Mouse (Mus musculus) layer of hippocampus, adult 2 months (tissue): ENCODE data around the gene Pla2g4e. TPM values are rescaled to one million over a fixed set of nuclear protein-coding genes. Genes with fewer than 3 reads are reported as not detected.

ENCODE experiments used
- DNase-seq, 2 experiments: peaks; one replicate each; pipeline ENCODE4 v3.0.0; 2022; ENCODE audit warnings: low spot score in 2 of 2
- H3K27ac ChIP-seq: fragments of 200-600 bp; 2 replicates; pipeline ENCODE4 v1.8.1; 2022
- H3K4me3 ChIP-seq: fragments of 200-600 bp; 2 replicates; pipeline ENCODE4 v1.8.1; 2022; ENCODE audit warnings: mild to moderate bottlenecking
- CTCF ChIP-seq: fragments of 200-600 bp; conservative IDR thresholded peaks from 2 replicates; pipeline ENCODE4 v1.8.1; 2022; ENCODE audit warnings: antibody characterized with exemption, mild to moderate bottlenecking, moderate library complexity
- total RNA-seq, 2 experiments: library from RNA; stranded (reverse); gene quantifications; 2 replicates each; pipeline ENCODE4 v1.2.3; 2021

Pla2g4e gene
- total RNA-seq, 2 experiments from 2014 or later = 11.9 to 12.1 TPM

DNA sequence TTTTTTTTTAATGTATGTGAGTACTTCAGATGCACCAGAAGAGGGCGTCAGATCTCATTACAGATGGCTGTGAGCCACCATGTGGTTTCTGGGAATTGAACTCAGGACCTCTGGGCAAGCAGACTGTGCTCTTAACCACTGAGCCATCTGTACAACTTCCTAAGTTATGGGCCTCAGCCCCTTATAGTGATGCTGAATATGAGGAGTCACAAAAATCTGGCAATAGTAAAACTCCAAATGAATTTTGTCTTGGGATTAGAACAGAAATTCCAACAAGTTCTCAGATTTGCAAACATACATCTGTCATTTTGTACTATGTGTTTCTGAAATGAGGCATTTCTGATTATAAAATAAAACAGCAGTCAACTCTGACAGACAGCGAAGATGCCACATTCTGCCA, 33.7 kb downstream of the Pla2g4e start:
- peak in 1 of 2 experiments; percentile 22 for DNase-seq
- H3K4me3 ChIP-seq = no peak overlapping the region

DNA sequence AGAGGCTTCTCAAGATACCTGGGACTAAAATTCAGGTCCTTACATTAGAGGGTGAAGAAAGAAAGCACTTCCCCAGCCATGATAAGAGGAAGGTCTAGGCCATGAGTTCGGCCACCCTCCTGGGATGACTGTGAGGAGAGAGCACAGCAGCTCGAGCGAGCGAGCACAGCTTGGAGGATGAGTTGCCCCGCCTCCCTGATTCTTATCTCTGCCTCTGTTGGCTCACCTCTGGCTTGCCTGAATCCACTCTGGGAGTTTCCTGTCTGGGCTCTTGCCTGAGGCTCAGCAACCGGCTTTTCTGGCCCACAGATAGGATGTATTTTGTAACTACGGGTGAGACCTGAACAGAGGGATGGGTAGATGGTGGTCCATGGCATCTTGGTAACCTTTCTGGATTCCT, 37.2 kb downstream of the Pla2g4e start:
- DNase-seq = no peak
- TF ChIP-seq CTCF = no peak
- H3K27ac ChIP-seq = no peak overlapping the region
- no peak overlapping the region for H3K4me3 ChIP-seq

More for the DNA sequence above, 33.7 kb downstream of the Pla2g4e start:
- H3K27ac ChIP-seq = no peak overlapping the region
- TF ChIP-seq CTCF = peak; percentile 44

DNA sequence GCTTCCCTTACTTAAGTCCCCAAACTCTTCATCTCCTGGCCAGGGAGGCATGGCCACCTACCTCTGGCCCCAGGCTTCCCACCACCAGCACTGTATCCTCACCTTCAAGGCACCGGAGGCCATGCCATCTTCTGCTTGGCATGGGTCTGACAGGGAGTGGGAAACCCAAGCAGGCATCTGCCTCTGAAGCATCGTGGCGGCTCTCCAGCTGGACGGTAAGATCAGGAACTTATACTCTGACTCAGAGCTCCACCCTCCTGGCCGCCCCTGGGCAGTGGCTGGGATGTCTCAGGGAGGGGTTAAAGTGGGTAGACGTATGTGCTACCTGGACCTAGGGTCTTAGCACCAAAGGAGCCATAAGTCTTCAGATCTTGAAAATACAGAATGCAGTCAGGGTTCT, 38.1 kb downstream of the Pla2g4e start:
- Histone ChIP-seq H3K4me3 (no peak overlapping the region), H3K27ac (no peak overlapping the region)
- DNase-seq = no peak
- no peak for TF ChIP-seq CTCF

DNA sequence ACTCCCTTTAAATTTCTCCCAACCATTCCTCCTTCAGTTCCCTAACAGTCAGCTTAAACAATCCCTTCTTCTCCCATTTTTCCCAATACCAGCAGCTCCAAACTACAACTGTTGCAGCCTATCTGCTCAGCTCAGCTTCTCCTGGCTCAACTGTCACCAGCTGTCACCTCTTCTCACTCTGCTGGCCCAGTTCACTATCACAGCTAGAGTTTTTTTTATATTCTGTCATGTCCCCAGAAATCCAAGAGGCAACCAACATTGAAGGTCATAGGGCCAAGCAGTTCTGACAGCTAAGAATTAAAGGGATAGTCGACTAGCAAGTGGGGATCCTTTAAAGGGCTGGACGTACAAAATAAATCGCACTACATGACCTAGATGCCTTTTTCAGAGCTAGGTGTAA, 41.4 kb downstream of the Pla2g4e start:
- no peak for TF ChIP-seq CTCF
- no peak for DNase-seq
- Histone ChIP-seq H3K4me3 (no peak overlapping the region), H3K27ac (no peak overlapping the region)

DNA sequence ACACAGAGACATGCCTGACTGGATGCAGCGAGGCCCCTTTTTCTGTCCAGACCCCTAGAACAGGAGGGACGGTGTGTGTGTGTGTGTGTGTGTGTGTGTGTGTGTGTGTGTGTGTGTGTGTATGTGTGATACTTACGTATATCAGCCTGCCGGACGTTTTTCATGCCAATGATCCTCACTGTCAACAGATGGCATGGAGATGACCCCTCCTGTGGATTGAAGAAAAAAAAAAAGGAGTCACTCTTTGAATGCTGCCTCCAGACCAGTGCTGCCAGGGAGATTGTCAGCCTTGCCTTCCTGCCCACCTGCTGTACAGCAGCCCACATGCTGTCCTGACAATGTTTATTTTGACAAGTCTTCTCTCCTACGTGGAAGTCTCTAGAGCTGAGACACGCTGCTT, 45.1 kb downstream of the Pla2g4e start:
- DNase-seq = no peak
- no peak for TF ChIP-seq CTCF
- Histone ChIP-seq H3K4me3 (no peak overlapping the region), H3K27ac (no peak overlapping the region)

DNA sequence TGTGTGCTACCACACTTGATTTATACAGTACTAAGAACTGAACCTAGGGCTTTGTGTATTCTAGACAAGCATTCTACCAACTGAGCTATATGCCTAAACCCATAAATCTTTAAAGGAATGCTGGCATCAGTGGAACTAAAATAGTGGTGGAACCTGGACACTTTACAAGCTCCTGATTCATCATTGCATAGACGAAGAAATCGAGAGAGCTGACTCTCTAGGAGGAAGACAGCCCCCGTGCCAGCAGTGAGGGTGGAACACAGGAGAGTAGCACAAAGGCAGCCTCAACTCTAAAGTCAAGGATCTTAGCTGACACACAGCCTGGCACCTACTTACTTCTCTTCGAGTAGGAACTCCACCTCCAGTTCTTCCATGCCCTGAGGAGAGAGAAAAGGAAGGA, 57.0 kb downstream of the Pla2g4e start:
- no peak overlapping the region for H3K4me3 ChIP-seq
- no peak for TF ChIP-seq CTCF
- no peak overlapping the region for H3K27ac ChIP-seq
- no peak for DNase-seq

DNA sequence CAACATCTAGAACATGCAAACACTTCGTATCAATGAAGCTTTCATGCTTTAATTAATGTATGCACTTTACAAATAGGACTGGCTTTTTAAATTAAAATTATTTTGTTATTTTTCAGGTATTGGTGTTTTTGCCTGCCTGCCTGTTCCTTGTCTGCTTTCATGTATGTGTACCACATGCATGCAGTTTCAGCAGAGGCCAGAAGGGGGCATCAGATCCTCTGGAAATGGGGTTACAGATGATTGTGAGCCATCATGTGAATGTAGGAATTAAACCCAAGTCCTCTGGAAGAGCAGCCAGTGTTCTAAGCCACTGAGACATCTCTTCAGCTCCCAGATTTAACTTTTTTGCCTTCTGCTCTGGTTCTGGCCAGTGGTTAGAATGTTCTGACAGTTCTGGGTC, 57.6 kb downstream of the Pla2g4e start:
- Histone ChIP-seq H3K4me3 (no peak overlapping the region), H3K27ac (no peak overlapping the region)
- DNase-seq = no peak
- peak; percentile 50 for TF ChIP-seq CTCF

DNA sequence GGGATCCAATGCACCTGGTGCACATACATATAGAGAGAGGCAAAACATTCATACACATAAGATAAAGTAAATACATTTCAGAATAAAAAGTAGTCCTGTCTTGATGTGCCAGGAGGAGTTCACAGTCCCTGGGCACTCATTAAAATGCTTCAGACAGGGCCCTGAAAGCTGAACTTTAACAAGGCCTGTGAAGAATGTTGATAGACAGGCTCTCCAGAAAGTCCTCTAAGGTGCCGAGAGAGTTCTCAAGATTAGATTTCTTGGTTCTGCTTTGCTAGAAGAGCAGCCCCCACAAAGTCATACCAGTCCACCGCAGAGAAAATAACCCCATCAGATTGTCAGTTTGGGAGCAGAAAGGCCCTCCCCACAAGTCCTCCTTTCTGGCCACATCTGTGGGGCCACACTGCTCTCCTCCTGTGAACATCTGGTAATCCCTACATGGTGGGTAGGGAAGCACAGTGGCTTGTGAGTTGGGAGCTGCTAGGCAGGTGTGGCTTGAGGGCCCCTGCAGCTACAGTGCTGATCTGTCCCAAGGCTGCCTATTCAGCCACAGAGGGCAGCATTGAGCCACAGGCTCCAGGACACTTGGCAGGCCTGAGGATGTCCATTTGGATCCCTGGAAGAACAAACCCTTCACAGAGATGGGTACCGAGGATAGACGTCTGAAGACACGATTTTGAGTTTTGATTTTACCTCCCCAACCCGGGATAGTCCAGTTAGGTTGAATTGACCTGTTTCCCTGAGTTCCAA, 59.4 kb downstream of the Pla2g4e start:
- peak; percentile 50 for TF ChIP-seq CTCF
- Histone ChIP-seq H3K4me3 (no peak overlapping the region), H3K27ac (no peak overlapping the region)
- no peak for DNase-seq

DNA sequence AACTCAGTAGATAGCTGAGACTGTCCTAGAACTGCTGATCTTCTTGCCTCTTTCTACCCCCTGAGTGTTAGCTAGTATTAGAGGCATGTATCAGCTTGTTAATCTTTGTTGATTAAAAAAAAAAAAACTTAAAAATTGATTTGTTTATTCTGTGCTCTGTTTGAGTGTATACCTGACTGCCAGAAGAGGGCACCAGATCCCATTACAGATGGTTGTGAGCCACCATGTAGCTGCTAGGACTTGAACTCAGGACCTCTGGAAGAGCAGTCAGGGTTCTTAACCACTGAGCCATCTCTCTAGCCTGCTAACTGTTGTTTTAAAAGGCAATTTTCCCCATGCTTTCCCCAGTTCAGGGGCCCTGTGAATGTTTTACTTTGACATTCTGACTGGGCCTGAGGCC, 66.2 kb downstream of the Pla2g4e start:
- TF ChIP-seq CTCF = peak; percentile 64
- no peak for DNase-seq
- Histone ChIP-seq H3K27ac (no peak overlapping the region), H3K4me3 (no peak overlapping the region)

DNA sequence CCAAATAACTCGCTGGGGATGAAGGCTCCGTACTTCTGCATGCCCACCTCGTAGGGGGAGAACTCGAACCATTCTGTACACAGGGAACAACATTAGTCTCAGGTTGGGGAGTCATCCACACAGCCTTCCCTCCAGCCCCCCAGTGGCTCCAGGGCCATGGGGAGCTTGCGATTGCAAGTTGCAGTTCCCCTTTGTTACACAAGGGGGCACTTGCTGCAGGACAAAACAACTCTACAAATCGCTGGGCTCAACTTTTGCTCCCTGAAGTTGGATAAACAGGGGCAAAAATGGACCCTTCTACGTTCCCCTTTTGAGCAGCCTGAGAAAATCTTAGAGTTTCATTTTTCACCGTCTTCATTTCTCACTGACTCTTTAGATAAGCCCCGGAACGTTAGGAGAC, 71.4 kb downstream of the Pla2g4e start:
- peak in 1 of 2 experiments; percentile 72 for DNase-seq
- H3K4me3 ChIP-seq = no peak overlapping the region
- H3K27ac ChIP-seq = no peak overlapping the region
- TF ChIP-seq CTCF = peak; percentile 98

DNA sequence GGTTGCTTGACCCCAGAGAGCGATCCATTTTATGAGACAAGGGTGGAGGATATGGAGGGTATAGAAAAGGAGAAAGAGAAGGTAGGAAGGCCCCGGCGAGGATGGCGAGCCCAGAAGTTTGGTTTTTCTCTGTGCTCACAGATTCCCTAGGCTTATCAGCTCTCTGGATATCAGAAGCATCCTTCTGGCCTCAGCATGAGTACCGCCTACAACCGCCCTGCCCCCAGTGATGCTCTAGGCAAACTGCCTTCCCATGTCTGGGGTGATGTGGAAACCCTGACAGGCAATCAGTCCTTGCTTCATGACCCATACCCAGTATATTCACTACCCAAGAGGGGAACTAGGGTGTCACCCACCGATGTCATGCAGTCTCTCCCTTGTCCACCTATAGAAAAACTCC, 73.8 kb downstream of the Pla2g4e start:
- H3K27ac ChIP-seq = no peak overlapping the region
- no peak overlapping the region for H3K4me3 ChIP-seq
- DNase-seq = no peak
- no peak for TF ChIP-seq CTCF

DNA sequence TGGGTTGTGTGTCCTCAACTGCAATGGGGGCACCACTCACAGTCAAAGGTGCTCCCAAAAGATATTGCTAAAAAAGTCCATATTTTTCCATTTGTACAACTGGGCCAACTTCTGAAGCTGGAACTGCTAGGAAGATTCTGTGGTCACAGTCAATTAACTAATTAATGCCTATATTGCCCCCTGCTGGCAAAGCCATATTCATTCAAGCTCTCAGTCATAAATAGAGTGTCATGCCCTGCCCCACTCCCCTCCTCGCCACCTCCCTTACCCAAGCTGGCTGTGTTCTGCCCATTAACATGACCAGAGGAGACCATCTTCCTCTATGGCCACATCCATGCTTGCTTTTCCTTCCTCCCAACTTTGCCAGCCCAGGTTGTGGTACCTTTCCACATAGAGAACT, 74.4 kb downstream of the Pla2g4e start:
- TF ChIP-seq CTCF = peak; percentile 76
- no peak overlapping the region for H3K27ac ChIP-seq
- peak; percentile 19 to 38 for DNase-seq
- H3K4me3 ChIP-seq = no peak overlapping the region

DNA sequence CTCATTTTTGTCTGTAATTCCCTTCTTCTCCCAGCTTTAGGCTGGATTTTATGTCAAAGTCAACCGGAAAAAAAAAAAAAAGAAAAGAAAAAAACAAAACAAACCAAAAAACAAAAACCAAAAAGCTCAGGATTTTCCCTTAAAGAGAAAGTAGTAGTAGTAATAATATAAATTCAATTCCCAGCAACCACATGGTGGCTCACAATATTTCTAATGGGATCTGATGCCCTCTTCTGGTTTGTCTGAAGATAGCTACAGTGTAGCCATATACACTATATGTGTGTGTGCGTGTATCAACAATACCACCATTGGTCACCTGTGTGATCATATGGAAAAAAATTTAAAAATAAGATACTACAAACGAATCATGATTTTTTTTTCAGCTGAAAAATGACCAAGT, 75.8 kb downstream of the Pla2g4e start:
- peak; percentile 73 for TF ChIP-seq CTCF
- no peak overlapping the region for H3K27ac ChIP-seq

DNA sequence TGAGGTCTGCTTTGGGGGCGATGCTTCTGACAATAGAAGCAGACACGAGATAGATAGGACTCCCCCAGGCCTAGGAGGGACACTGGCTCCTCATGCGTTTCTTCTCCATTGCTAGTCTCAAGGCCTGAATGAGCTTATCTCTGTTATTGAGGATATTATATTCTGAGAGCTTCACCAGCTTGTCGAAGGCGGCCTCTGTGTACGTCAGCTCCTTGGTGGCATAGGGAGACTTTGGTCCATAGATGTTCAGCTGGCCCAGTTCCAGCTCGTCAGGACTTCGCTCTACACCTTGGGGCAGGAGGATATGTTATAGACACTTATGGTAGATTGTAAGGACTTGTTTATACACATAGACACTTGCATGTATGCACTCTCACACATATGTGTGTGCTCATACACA, 77.4 kb downstream of the Pla2g4e start:
- no peak for TF ChIP-seq CTCF
- Histone ChIP-seq H3K27ac (no peak overlapping the region), H3K4me3 (no peak overlapping the region)
- DNase-seq = no peak

More for the DNA sequence above, 75.8 kb downstream of the Pla2g4e start:
- no peak overlapping the region for H3K4me3 ChIP-seq
- DNase-seq = no peak
